Mouse (Mus musculus) liver, embryonic 14.5 days (tissue): ENCODE results near the gene A830031A19Rik.

Experiments
- CTCF ChIP-seq: IDR thresholded peaks from 2 replicates; pipeline ENCODE4 v1.5.1; 2016; ENCODE audit warnings: antibody characterized with exemption, low read depth, control low read depth
- EP300 ChIP-seq: IDR thresholded peaks from 2 replicates; pipeline ENCODE4 v1.6.1; 2016; ENCODE audit warnings: antibody characterized with exemption, low read depth

- TF ChIP-seq CTCF (no peak), EP300 (0 out of 2 replicates have a peak, but pooled peaks have one; percentile 7)
Observed at GRCm38 (mm10) chr11:24123991-24124390, 49.1 kb upstream of the A830031A19Rik start.
